ENCODE assay signal across 8 mouse cellular contexts in the genomic region with DNA sequence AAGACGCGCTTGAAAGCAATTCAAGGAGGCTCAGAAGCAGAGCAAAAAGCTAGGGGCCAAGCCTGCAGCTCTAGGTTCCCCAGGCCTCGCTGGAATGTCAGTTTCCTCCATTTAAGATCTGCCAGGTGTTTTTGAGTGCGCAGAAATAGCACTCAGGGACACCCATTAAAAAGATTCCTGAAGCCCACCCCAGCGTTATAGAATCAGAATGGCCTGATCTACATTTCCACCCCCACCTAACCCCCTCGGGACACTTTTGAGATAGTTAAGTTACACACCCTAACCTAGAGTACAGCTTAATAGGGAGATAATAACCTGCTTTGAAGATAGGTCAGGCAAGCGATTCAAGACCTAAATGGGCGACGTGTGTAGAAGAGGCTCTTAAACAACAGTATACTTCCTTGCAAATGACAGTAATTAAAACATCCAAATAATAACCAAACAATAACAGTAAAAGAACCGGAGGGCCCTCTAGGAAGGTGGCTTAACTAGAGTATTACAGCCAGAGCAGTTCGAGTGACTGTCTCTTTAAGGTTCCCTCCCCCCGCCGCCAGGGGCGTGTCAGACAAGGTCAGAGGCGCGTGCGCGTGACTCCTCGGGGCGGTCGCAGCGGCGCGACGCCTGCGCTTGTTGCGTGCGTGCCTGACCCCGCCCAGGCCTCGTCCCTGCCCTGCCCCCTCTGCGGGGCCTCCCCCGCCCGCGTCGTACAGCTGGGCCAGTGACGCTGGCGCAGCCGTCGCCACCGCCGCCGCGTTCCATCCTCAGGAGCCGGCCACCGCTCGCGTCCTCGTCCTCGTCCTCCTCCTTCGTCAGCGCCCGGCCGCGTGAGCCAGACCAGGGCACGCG. TPM values are rescaled to one million over a fixed set of nuclear protein-coding genes. Genes with fewer than 3 reads are reported as not detected.
DNase-seq lines count a peak whose midpoint lies in the region; ATAC-seq and TF ChIP-seq lines count a peak whose summit lies in the region.

A gene (plus strand): TSS at position 662 of the 846 bp plus-strand sequence.

- ATAC-seq in activated CD4-positive, CD25-positive, alpha-beta regulatory T cell, adult 4 months, result peak; percentile 75
- ATAC-seq in megakaryocyte progenitor cell, adult 5-6 weeks (replicated peaks; ENCODE audit: poor library complexity), result peak; percentile 90

- H3K4me3 ChIP-seq in cortical plate, adult 2 months (ENCODE audit: insufficient read depth, low read length), result peak within 1 kb of the TSS; percentile 78

- no peak for TF ChIP-seq CTCF in cortical plate, adult 2 months (IDR thresholded peaks at IDR 0.05; ENCODE audit: extremely low read depth, insufficient read depth, low read length)

- TF ChIP-seq POLR2A in cortical plate, adult 2 months (IDR thresholded peaks at IDR 0.05; ENCODE audit: extremely low read depth, insufficient read depth, low read length), result peak; percentile 87

- H3K27ac ChIP-seq in cortical plate, adult 2 months (ENCODE audit: insufficient read depth, low read length), result peak within 1 kb of the TSS; percentile 99

- DNase-seq in gastrocnemius, postnatal 10 days, result peak; percentile 99
- peak; percentile 99 for DNase-seq in induced T-regulatory cell, adult 2 months (ENCODE audit: low read depth)
- peak; percentile 95 to 99 for DNase-seq in left cerebral cortex, adult 9 months (ENCODE audit: low spot score in 2 of 2)
- peak; percentile 99 for DNase-seq in right cerebral cortex, postnatal 14 days
- DNase-seq in urinary bladder, postnatal 36 days (ENCODE audit: low spot score in 2 of 2), result peak; percentile 98 to 99

- H3K4me1 ChIP-seq in cortical plate, adult 2 months (ENCODE audit: control insufficient read depth, insufficient read depth, low read length), result peaks cover 7% of the 10 kb centered on the region; the same call in 1 of the 2 replicates

RNA-seq across cellular contexts. Expression of the gene that starts here (rescaled TPM):
- 10 to 100 TPM; 21.8 to 29.4 TPM for polyA plus RNA-seq in activated CD4-positive, CD25-positive, alpha-beta regulatory T cell, adult 4 months (2017; shearing (Covaris generic))
- 24.8 and 26.4 TPM in 2 replicates for polyA plus RNA-seq in cortical plate, adult 2 months (2012; rRNA removed)
- total RNA-seq in gastrocnemius, postnatal 10 days (2021), result 10 to 100 TPM; 28.6 to 29.2 TPM
- total RNA-seq in megakaryocyte progenitor cell, adult 5-6 weeks (2015), result 12.8 and 14.5 TPM in 2 replicates
- total RNA-seq in megakaryocyte progenitor cell, adult 5-6 weeks (2017), result 15.9 and 19.4 TPM in 2 replicates

Comparison
In these comparisons a context has a peak if more than half of its experiments do, and no peak if none do; other contexts are left out.
1. Peak in every context shown above with its lines: DNase-seq, ATAC-seq, H3K4me3 ChIP-seq and H3K27ac ChIP-seq.